ENCODE assay signal across 11 mouse cellular contexts in the genomic region with DNA sequence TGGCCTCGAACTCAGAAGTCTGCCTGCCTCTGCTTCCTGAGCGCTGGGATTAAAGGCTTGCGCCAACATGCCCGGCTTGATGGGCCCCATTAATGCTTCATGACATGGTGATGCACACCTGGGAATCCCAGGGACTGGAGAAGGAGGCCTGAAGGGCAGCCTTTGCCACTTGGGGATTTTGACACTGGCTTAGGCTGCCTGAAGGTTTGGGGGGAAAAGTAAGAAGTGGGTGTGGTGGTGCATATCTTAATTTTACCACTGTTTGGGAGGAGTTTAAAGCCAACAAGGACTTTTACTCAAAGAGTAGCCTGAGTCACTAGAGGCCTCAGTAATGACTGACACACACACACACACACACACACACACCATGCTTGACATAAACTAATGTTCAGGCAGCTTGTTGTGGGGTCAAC. TPM values are rescaled to one million over a fixed set of nuclear protein-coding genes. Genes with fewer than 3 reads are reported as not detected.
DNase-seq lines count a peak whose midpoint lies in the region; ATAC-seq and TF ChIP-seq lines count a peak whose summit lies in the region.
"Had no signal": no experiment of that assay in that cellular context is flagged by ENCODE, and none has a peak within 500 bp of the region (broad histone marks: within the 10 kb centered on the region; RNA-seq: fewer than 3 reads in every experiment).

No protein-coding gene starts in this region.

- peaks cover 76% of the 10 kb centered on the region for H3K36me3 ChIP-seq in heart, adult 2 months (ENCODE audit: control insufficient read depth, insufficient read depth, low read length)
- peaks cover 39% of the 10 kb centered on the region for H3K36me3 ChIP-seq in liver, embryonic 11.5 days (ENCODE audit: control insufficient read depth, insufficient read depth, low read length)
- peaks cover 62% of the 10 kb centered on the region for H3K36me3 ChIP-seq in forebrain, embryonic 14.5 days (ENCODE audit: control insufficient read depth, insufficient read depth, low read length)

- peaks cover 7% of the 10 kb centered on the region for H3K79me2 ChIP-seq in heart, adult 2 months (replicated peaks; ENCODE audit: control insufficient read depth, insufficient read depth, low read length)

- H3K4me3 ChIP-seq in heart, adult 2 months, result no peak overlapping the region
- H3K4me3 ChIP-seq in liver, embryonic 11.5 days (ENCODE audit: low read depth, low read length), result no peak overlapping the region
- no peak overlapping the region for H3K4me3 ChIP-seq in forebrain, embryonic 14.5 days (ENCODE audit: low read depth, low read length)

- TF ChIP-seq CTCF in heart, adult 2 months (IDR thresholded peaks at IDR 0.05), result no peak

- 0 out of 2 replicates have a peak, but pooled peaks have one; percentile 19 for ATAC-seq in liver, embryonic 11.5 days (replicated peaks; ENCODE audit: low FRiP score)
- ATAC-seq in forebrain, embryonic 14.5 days, result no peak
- ATAC-seq: forebrain, postnatal 0 days; midbrain, embryonic 16.5 days had no signal

- intact Hi-C loops in heart, adult 2 months (cut with DNase I), result no loop called here

- H3K9ac ChIP-seq in heart, adult 2 months (ENCODE audit: low read depth, low read length), result peak overlapping the region; percentile 39
- H3K9ac ChIP-seq in liver, embryonic 11.5 days (ENCODE audit: low read depth, low read length), result peak overlapping the region; percentile 13; the same call in 1 of the 2 replicates
- no peak overlapping the region for H3K9ac ChIP-seq in forebrain, embryonic 14.5 days (ENCODE audit: low read length)
- H3K9ac ChIP-seq: forebrain, postnatal 0 days had no signal

- no peaks in the 10 kb centered on the region for H3K9me3 ChIP-seq in liver, embryonic 11.5 days (ENCODE audit: control insufficient read depth, low read length)
- H3K9me3 ChIP-seq in forebrain, embryonic 14.5 days (replicated peaks; ENCODE audit: control insufficient read depth, low read length), result no peaks in the 10 kb centered on the region

- DNase-seq in heart, adult 2 months, result no peak
- DNase-seq in heart, adult 9 months (ENCODE audit: low spot score in 2 of 2), result no peak
- DNase-seq in thymus, postnatal 14 days, result peak; percentile 11
- DNase-seq in thymus, postnatal 36 days, result no peak
- DNase-seq in liver, embryonic 11.5 days (ENCODE audit: low spot score), result no peak
- no peak for DNase-seq in right cerebral cortex, postnatal 4 days
- DNase-seq in forebrain, embryonic 14.5 days (ENCODE audit: low spot score), result no peak
- no peak for DNase-seq in right cerebral cortex, adult 2 months (ENCODE audit: low spot score in 2 of 2)
- DNase-seq: adrenal gland, postnatal 36 days; forebrain, postnatal 0 days had no signal

- H3K4me2 ChIP-seq in liver, embryonic 11.5 days, result peak overlapping the region; percentile 39
- H3K4me2 ChIP-seq in forebrain, embryonic 14.5 days (ENCODE audit: low read length), result no peak overlapping the region

- H3K27ac ChIP-seq in heart, adult 2 months, result peak overlapping the region; percentile 99
- H3K27ac ChIP-seq in liver, embryonic 11.5 days (ENCODE audit: low read depth, low read length), result peak overlapping the region; percentile 76
- no peak overlapping the region for H3K27ac ChIP-seq in forebrain, embryonic 14.5 days (ENCODE audit: low read depth, low read length)

- WGBS in heart, adult 2 months, result 80% methylated on average over 4 of the region's 4 CpGs
- WGBS in liver, embryonic 11.5 days, result 86% methylated on average over 4 of the region's 4 CpGs
- 89% methylated on average over 4 of the region's 4 CpGs for WGBS in forebrain, embryonic 14.5 days

- no peaks in the 10 kb centered on the region for H3K27me3 ChIP-seq in heart, adult 2 months (ENCODE audit: control insufficient read depth, insufficient read depth, low read length)
- H3K27me3 ChIP-seq in liver, embryonic 11.5 days (replicated peaks; ENCODE audit: control insufficient read depth, insufficient read depth, low read length), result no peaks in the 10 kb centered on the region
- H3K27me3 ChIP-seq in forebrain, embryonic 14.5 days (replicated peaks; ENCODE audit: control insufficient read depth, insufficient read depth, low read length), result no peaks in the 10 kb centered on the region

- TF ChIP-seq POLR2A in heart, adult 2 months (IDR thresholded peaks at IDR 0.05; ENCODE audit: insufficient read depth, low read depth, low read length), result no peak

- peaks cover 44% of the 10 kb centered on the region for H3K4me1 ChIP-seq in heart, adult 2 months (ENCODE audit: control insufficient read depth, insufficient read depth, low read length)
- peaks cover 80% of the 10 kb centered on the region for H3K4me1 ChIP-seq in liver, embryonic 11.5 days (replicated peaks; ENCODE audit: control insufficient read depth, insufficient read depth, low read length)
- peaks cover 31% of the 10 kb centered on the region for H3K4me1 ChIP-seq in forebrain, embryonic 14.5 days (ENCODE audit: control insufficient read depth, insufficient read depth, low read length)

- TF ChIP-seq EP300 in heart, adult 2 months (IDR thresholded peaks at IDR 0.05; ENCODE audit: insufficient read depth, low read depth, low read length), result no peak

RNA-seq across cellular contexts. Expression of gene Mcl1, which starts 6.4 kb away (rescaled TPM):
- total RNA-seq in heart, adult 2 months (2021), result 100 to 1,000 TPM; 134 to 139 TPM
- 39.1 and 64.4 TPM in 2 replicates for polyA plus RNA-seq in heart, adult 2 months (2012; rRNA removed)
- 52.2 and 57.7 TPM in 2 replicates for polyA plus RNA-seq in liver, embryonic 11.5 days (2014; fragmentation: Nextera tagmentation; extraction: Ambion mirVana)
- 50.3 and 50.8 TPM in 2 replicates for polyA plus RNA-seq in forebrain, embryonic 14.5 days (2014; fragmentation: Nextera tagmentation; extraction: Ambion mirVana)

RNA-seq across cellular contexts. Expression of gene Adamtsl4, which starts 22.8 kb away (rescaled TPM):
- total RNA-seq in heart, adult 2 months (2021), result 10 to 100 TPM; 39.2 to 51.4 TPM
- polyA plus RNA-seq in heart, adult 2 months (2012; rRNA removed), result 36.2 and 46.2 TPM in 2 replicates
- 0.38 and 1.2 TPM in 2 replicates for polyA plus RNA-seq in liver, embryonic 11.5 days (2014; fragmentation: Nextera tagmentation; extraction: Ambion mirVana)
- 0.13 and 0.72 TPM in 2 replicates for polyA plus RNA-seq in forebrain, embryonic 14.5 days (2014; fragmentation: Nextera tagmentation; extraction: Ambion mirVana)

RNA-seq across cellular contexts. Expression of gene Ensa, which starts 40.2 kb away (rescaled TPM):
- 10 to 100 TPM; 71.5 to 77.7 TPM for total RNA-seq in heart, adult 2 months (2021)
- 17.4 and 28.3 TPM in 2 replicates for polyA plus RNA-seq in heart, adult 2 months (2012; rRNA removed)
- polyA plus RNA-seq in liver, embryonic 11.5 days (2014; fragmentation: Nextera tagmentation; extraction: Ambion mirVana), result 51.3 and 55.8 TPM in 2 replicates
- polyA plus RNA-seq in forebrain, embryonic 14.5 days (2014; fragmentation: Nextera tagmentation; extraction: Ambion mirVana), result 97.2 and 106 TPM in 2 replicates

Comparison
In these comparisons a context has a peak if more than half of its experiments do, and no peak if none do; other contexts are left out.
1. RNA of gene Adamtsl4, which starts 22.8 kb away (polyA plus RNA-seq): 36.2 to 46.2 TPM in heart, adult 2 months; 0.38 to 1.2 TPM in liver, embryonic 11.5 days and 0.13 to 0.72 TPM in forebrain, embryonic 14.5 days; every median in the first group is over 10 times any median in the second.